Mouse (Mus musculus) urinary bladder, postnatal 4 days (tissue): ENCODE results near the gene Patj.
"Not testable (repeated sequence)": the region's sequence is repeated elsewhere in the genome, so short reads cannot be mapped to it uniquely, and the experiment has no call there.

Experiments
- DNase-seq, 2 experiments: peaks; one replicate each; pipeline ENCODE4 v3.0.0; 2021 to 2022; ENCODE audit warnings: low spot score in 2 of 2

The Patj gene

GRCm38 (mm10) chr4:98724682-98725081 lies 329.1 kb downstream of the Patj start:
- DNase-seq = not testable (repeated sequence)

DNA sequence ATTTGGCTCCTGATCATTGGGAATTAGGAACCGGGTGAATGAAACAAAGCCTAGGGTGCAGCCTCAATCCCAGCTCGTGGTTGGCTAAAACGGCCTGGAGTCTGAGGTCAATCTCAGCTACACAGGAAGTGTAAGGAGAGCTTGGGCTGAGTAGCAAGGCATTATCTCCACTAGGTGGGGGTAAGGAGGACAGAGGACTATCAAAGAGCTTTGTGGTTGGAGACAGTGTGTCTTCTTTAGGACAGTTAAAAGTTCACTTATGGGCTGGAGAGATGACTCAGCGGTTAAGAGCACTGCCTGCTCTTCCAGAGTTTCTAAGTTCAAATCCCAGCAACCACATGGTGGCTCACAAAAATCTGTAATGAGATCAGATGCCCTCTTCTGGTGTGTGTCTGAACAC lies 329.9 kb downstream of the Patj start:
- no peak for DNase-seq

DNA sequence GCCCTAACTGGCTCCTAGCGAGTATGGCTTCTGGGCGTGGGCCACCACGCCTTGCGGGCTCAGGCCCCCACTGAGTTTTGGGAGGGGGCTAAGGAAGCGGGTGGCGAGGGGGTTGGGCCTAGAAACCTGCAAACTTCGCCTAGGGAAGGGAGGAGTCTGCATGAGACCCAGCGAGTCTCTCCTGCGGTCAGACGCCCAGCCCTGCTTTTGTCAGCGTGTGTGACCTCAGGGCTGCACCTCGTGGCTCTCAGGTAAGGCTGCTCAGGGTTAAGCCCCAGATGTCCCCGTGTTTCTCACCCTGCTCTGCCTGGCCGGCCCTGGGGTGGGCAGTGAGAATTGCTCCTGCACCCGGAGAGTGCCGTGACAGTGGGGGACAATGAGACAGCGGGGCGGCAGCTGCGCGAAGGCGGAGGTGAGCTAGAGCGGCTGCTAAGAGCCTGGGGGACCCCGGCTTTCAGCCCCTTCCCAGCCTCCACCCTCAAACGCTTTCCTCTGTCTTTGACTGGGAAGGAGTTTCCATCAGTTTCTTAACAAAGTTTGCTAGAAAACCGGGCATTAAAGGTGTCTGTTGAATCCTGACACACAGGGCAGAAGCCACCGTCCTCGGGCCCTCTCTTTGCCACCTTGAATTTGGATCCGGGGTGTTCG lies 331.1 kb downstream of the Patj start, which contains the start of gene L1td1:
Gene L1td1, plus strand, starts transcription at position 145 of the 648 bp plus-strand sequence.
- DNase-seq = no peak

DNA sequence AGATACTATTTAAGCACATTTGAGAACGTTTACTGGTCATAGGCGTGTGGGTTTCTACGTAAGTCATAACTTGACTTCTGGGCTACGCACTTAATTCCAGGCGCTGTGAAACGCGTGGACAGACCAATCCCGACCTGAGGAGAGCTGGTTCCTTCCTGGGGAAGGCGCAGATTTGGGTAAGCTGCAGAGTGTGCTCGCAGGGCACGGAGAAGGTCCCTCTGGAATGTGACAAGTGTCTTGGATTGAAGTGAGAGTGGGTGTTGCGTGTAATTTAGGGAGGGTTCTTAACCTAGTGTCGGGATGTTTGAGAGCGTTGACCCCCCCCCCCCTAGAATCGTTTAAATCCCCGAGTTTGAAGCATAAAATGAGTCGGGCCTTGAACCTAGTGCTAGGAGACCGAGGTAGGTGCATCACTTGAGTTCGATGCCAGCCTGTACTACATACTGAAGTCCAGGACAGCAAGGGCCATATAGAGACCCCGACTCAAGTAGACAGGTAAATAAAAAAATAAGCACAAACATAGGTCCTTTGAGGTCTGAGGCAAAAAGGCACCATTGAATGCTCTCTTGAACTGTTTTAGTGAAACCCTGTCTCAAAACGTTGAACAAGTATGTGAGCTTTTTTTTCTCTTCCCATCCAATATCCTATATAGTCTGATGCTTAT lies 331.8 kb downstream of the Patj start:
- no peak for DNase-seq

GRCm38 (mm10) chr4:98727959-98728347 lies 332.4 kb downstream of the Patj start:
- DNase-seq = no peak

DNA sequence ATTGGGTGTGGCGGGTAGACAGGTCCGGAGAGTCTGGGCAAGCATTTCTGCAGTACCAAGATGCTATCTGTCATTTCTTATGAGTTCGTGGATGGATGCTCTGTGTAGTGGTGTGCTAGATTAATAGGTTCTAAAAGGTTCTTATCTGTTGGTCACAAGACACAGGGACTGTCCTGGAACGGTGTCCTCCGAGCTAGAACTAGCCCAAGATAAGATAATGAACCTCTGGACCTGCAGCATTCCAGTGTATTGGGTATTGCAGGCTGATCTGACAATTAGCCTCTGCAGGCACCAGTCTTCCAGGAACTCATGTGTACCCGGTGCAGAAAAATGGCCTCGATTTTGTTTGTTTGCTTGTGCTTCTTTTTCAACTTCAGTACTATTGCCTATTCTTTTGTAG lies 333.1 kb downstream of the Patj start:
- DNase-seq = no peak

- no peak for DNase-seq
These were observed 338.1 kb downstream of the Patj start for GRCm38 (mm10) chr4:98733660-98734059.

DNA sequence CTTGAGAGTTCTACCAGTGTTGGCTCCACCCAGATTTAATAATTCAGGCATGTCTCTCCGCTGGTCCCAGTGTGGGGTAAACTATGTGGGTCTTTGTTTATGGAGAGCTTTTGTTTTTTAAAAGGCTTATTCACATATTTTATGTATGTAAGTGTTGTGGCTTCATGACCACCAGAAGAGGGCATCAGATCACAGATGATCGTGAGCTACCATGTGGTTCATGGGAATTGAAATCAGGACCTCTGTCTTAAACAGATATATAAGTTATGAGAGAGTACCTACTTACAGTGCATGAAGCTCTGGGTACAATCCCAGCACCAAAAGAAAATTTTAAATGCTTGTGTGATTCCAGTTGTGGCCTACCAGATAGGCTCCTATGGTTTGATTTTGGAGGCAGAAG lies 344.2 kb downstream of the Patj start:
- DNase-seq = no peak

GRCm38 (mm10) chr4:98743209-98743905 lies 347.8 kb downstream of the Patj start:
- no peak for DNase-seq

DNA sequence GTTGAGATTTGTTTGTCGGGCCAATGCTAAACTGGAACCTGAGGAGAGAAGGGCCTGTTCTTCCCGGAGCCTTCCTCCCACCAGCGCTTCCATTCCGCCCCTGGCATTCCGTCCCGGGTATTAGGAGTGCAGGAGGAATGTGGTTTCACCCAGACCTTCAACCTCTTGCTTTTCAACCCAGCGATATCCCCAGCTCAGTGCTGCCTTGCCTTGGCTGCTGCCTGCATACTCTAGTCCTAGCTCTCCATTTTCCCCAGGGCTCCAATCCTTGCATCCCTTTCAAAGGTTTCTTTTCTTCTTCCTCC lies 348.3 kb downstream of the Patj start:
- no peak for DNase-seq

GRCm38 (mm10) chr4:98754456-98754855 lies 358.9 kb downstream of the Patj start:
- DNase-seq = no peak

DNA sequence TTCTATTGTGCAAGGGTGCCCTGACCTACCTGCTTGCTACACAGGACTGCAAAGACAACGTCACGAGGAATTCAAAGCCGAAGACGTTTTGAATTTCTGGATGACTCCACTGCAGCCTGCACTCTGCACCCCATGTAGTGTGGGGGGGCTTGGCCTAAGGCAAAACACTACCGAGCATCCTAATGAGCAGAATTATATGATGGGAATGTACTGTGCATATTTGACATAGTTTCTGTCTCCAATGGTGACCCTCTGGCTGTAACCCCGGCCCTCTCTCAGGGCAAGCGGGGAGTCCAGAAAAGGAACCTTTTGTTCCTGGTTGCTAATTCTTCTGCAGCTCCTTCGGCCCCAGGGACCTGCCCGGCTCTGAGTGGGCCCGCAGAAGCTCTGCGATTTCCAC lies 360.6 kb downstream of the Patj start:
- no peak for DNase-seq

DNA sequence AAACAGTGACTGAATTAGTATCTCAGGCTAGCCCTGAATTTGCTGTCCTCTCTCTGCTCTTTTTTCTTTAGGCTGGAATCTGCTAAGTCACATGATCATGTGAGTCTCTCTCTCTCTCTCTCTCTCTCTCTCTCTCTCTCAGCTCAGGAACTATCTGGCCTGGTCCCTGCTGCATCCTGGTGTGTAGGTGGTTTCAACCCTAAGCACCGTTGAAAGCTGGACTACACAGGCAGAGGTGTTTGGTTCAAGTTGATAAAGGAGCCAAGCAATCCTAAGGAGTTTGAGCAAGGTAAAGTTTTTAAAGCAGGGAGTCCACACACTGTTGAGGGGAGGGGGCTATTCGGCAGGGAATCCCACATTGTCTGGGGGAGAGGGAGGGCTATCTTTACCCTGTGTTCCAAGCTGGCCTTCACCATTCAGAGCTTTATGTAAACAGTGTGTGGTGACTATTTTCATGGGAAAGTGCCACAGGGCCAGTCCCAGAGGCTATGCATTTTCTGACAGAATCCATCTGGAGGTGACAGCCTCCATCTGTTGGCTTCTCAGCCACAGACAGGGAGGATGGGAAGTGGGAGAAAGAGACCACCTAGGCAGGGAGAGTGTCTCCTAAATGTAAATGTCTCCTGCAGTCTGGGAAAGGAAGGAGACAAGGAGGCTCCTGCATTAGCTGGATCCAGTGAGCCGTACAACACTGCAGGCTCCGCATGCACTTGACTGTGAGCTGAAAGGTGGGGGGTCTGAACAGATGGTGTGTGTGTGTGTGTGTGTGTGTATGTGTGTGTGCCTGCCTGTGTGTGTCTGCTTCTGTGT lies 362.6 kb downstream of the Patj start:
- DNase-seq = no peak

DNA sequence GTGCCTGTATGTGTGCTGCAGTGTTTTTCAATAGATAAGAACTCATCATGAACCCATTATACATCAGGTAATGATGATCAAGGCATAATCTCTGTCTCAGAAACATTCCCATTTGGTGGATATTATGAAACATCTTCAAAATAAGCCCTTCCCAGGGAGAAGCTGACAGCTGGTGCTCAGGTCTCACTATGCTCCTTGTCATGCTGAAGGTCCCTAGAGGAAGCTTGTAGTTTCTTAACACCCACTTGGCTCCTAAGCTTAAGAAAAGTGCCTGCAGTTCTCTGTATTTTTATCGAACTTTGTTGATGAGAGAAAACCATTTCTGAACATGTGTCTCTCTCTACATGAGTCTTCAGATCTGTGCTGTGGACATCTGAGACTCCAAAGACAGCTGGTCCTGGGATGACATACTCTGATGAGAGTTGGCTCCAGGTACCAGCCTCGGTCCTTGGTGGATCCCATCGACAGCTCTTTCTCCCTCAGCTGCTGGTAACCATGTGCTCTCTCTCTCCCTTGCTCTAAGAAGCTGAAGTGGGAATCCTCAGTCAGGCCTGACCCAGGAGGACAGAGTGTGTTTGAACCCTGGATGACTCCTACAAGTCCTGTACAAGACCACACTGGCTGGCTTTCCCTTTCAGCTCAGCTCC lies 363.4 kb downstream of the Patj start:
- DNase-seq = no peak

- DNase-seq = no peak
These were observed 371.8 kb downstream of the Patj start for GRCm38 (mm10) chr4:98767134-98768133.
